8 mouse cellular contexts compared by ENCODE assay signal in the genomic region with DNA sequence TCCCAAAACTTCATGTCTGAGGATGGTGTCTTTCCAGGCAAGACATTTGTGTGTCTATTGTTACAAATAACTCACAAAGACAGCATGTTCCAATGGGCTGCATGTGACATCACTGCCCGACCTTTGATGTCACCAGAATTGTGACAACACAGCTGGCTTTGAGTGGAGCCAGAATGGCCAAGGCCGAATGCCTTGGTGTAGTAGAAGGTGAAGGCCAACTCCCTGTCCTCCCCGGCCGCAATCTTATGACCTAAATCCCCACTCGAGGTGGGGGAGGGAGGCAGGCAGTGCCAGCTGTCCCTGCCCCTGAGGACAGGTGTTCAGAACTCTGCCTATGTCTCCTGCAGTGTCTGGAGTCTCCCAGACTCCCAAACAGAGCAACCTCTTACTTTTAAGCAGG. TPM values are rescaled to one million over a fixed set of nuclear protein-coding genes. Genes with fewer than 3 reads are reported as not detected.
A peak's percentile ranks its signal among the peaks of the same experiment; 100 is the strongest.
DNase-seq lines count a peak whose midpoint lies in the region; ATAC-seq and TF ChIP-seq lines count a peak whose summit lies in the region.

No protein-coding gene starts in this region.

- no peak for TF ChIP-seq POLR2A in lung, adult 2 months (IDR thresholded peaks at IDR 0.05; ENCODE audit: borderline replicate concordance, extremely low read depth, low read depth, low read length)

- peaks cover 6% of the 10 kb centered on the region; the same call in 1 of the 2 replicates for H3K36me3 ChIP-seq in E14TG2a.4 (ENCODE audit: insufficient read depth, low read length)
- no peaks in the 10 kb centered on the region for H3K36me3 ChIP-seq in stomach, embryonic 14.5 days (ENCODE audit: control insufficient read depth, insufficient read depth, low read length)

- DNase-seq in adrenal gland, adult (ENCODE audit: inconsistent age in 2 of 2, low spot score in 1 of 2): peak; percentile 88 to 93
- no peak for DNase-seq in adrenal gland, postnatal 4 days (ENCODE audit: low spot score in 2 of 2)
- peak; percentile 25 for DNase-seq in heart, postnatal 4 days
- DNase-seq in lung, adult 2 months: peak; percentile 32
- no peak for DNase-seq in thymus, postnatal 25 days
- no peak for DNase-seq in right cerebral cortex, adult 18-20 months

- H3K4me2 ChIP-seq in stomach, embryonic 14.5 days (replicated peaks; ENCODE audit: low read depth, low read length): peak overlapping the region; percentile 88

- no peak for ATAC-seq in stomach, embryonic 14.5 days (ENCODE audit: insufficient number of reproducible peaks, insufficient read depth, low FRiP score, low read depth)

- H3K9me3 ChIP-seq in E14TG2a.4 (ENCODE audit: low read length): 0 out of 2 replicates have a peak, but pooled peaks cover under 1% of the 10 kb centered on the region
- no peaks in the 10 kb centered on the region for H3K9me3 ChIP-seq in stomach, embryonic 14.5 days (ENCODE audit: control insufficient read depth, low read depth, low read length)

- H3K27ac ChIP-seq in stomach, embryonic 14.5 days (ENCODE audit: low read length): no peak overlapping the region

- no peak for TF ChIP-seq CTCF in E14TG2a.4 (conservative IDR thresholded peaks at IDR 0.05; ENCODE audit: low read length)
- no peak for TF ChIP-seq CTCF in lung, adult 2 months (IDR thresholded peaks at IDR 0.05; ENCODE audit: insufficient read depth, low read length)

- WGBS in lung, adult 2 months: 27% methylated on average over 5 of the region's 5 CpGs
- WGBS in stomach, embryonic 14.5 days: 24% methylated on average over 5 of the region's 5 CpGs

- peaks cover 29% of the 10 kb centered on the region for H3K27me3 ChIP-seq in E14TG2a.4 (ENCODE audit: insufficient read depth, low read length)
- no peaks in the 10 kb centered on the region for H3K27me3 ChIP-seq in stomach, embryonic 14.5 days (ENCODE audit: control insufficient read depth, insufficient read depth, low read length)

- H3K4me3 ChIP-seq in E14TG2a.4 (replicated peaks; ENCODE audit: low read length): peak overlapping the region; percentile 98
- H3K4me3 ChIP-seq in lung, adult 2 months (replicated peaks; ENCODE audit: extremely low read depth, low read depth, low read length): peak overlapping the region; percentile 6
- peak overlapping the region; percentile 70 for H3K4me3 ChIP-seq in stomach, embryonic 14.5 days (ENCODE audit: low read depth, low read length)

- H3K9ac ChIP-seq in stomach, embryonic 14.5 days (replicated peaks; ENCODE audit: low read depth, low read length): 0 out of 2 replicates have a peak overlapping the region, but pooled peaks have one; percentile 14

- peaks cover 84% of the 10 kb centered on the region for H3K4me1 ChIP-seq in E14TG2a.4 (replicated peaks; ENCODE audit: low read depth, low read length)
- peaks cover 2% of the 10 kb centered on the region; the same call in 1 of the 2 replicates for H3K4me1 ChIP-seq in lung, adult 2 months (ENCODE audit: control insufficient read depth, insufficient read depth, low read length)
- H3K4me1 ChIP-seq in stomach, embryonic 14.5 days (ENCODE audit: control insufficient read depth, insufficient read depth, low read length): peaks cover 42% of the 10 kb centered on the region; the same call in 1 of the 2 replicates

RNA-seq across cellular contexts. Expression of gene Fam222a, which starts 1.0 kb away (rescaled TPM):
- 10 to 100 TPM; 33.7 to 33.9 TPM for total RNA-seq in adrenal gland, postnatal 4 days (2021)
- total RNA-seq in heart, postnatal 4 days (2021): 1 to 10 TPM; 6.0 to 7.0 TPM
- 7.6 and 8.0 TPM in 2 replicates for polyA plus RNA-seq in lung, adult 2 months (2012; rRNA removed)
- polyA plus RNA-seq in stomach, embryonic 14.5 days (2014; fragmentation: Nextera tagmentation; extraction: Ambion mirVana): 2.8 and 2.9 TPM in 2 replicates

Comparison
In these comparisons a context has a peak if more than half of its experiments do, and no peak if none do; other contexts are left out.
1. DNase-seq: peak in adrenal gland, adult (2 of 2), heart, postnatal 4 days (single experiment) and lung, adult 2 months (single experiment); none in adrenal gland, postnatal 4 days (0 of 2), thymus, postnatal 25 days (single experiment) and right cerebral cortex, adult 18-20 months (single experiment).
2. H3K4me3 ChIP-seq: peak in every context shown above with its lines; median percentile 98 in E14TG2a.4; 70 in stomach, embryonic 14.5 days; 6 in lung, adult 2 months.
3. RNA of gene Fam222a, which starts 1.0 kb away (total RNA-seq): 33.7 to 33.9 TPM in adrenal gland, postnatal 4 days; 6.0 to 7.0 TPM in heart, postnatal 4 days; every median in the first group is over 4 times any median in the second.